ENCODE assay signal across 10 mouse cellular contexts in genomic region chr11:98349308-98349707, GRCm38 (mm10). TPM values are rescaled to one million over a fixed set of nuclear protein-coding genes. Genes with fewer than 3 reads are reported as not detected.
DNase-seq lines count a peak whose midpoint lies in the region; ATAC-seq and TF ChIP-seq lines count a peak whose summit lies in the region.
"Had no signal": no experiment of that assay in that cellular context is flagged by ENCODE, and none has a peak within 500 bp of the region (broad histone marks: within the 10 kb centered on the region; RNA-seq: fewer than 3 reads in every experiment).

No protein-coding gene starts in this region.

- no peaks in the 10 kb centered on the region for H3K9me3 ChIP-seq in forebrain, embryonic 15.5 days
- no peaks in the 10 kb centered on the region for H3K9me3 ChIP-seq in limb, embryonic 13.5 days
- no peaks in the 10 kb centered on the region for H3K9me3 ChIP-seq in stomach, embryonic 14.5 days (ENCODE audit: control insufficient read depth, low read depth, low read length)
- H3K9me3 ChIP-seq: megakaryocyte, embryonic 14.5 days had no signal

- H3K4me2 ChIP-seq in forebrain, embryonic 15.5 days (replicated peaks): peak overlapping the region; percentile 91
- peak overlapping the region; percentile 93 for H3K4me2 ChIP-seq in limb, embryonic 13.5 days (replicated peaks)
- H3K4me2 ChIP-seq in stomach, embryonic 14.5 days (replicated peaks; ENCODE audit: low read depth, low read length): peak overlapping the region; percentile 86

- H3K9ac ChIP-seq in forebrain, embryonic 15.5 days (replicated peaks): peak overlapping the region; percentile 58
- no peak overlapping the region for H3K9ac ChIP-seq in limb, embryonic 13.5 days
- H3K9ac ChIP-seq in stomach, embryonic 14.5 days (replicated peaks; ENCODE audit: low read depth, low read length): no peak overlapping the region

- ATAC-seq in forebrain, embryonic 15.5 days (replicated peaks): no peak
- no peak for ATAC-seq in limb, embryonic 13.5 days (ENCODE audit: low FRiP score, low read depth)
- no peak for ATAC-seq in stomach, embryonic 14.5 days (ENCODE audit: insufficient number of reproducible peaks, insufficient read depth, low FRiP score, low read depth)
- ATAC-seq in granulocyte monocyte progenitor cell, adult 5-6 weeks (replicated peaks; ENCODE audit: poor library complexity, severe bottlenecking): no peak
- ATAC-seq: inflammation-experienced regulatory T-cells, adult 6 months had no signal

- no peak for DNase-seq in lung, adult 2 months
- DNase-seq in lung, adult 18-20 months: no peak
- DNase-seq in right cerebral cortex, postnatal 10 days (ENCODE audit: low spot score in 2 of 2): no peak

- WGBS in lung, adult 2 months: 27% methylated on average over 9 of the region's 9 CpGs
- 8% methylated on average over 9 of the region's 9 CpGs for WGBS in forebrain, embryonic 15.5 days
- 3% methylated on average over 9 of the region's 9 CpGs for WGBS in limb, embryonic 13.5 days
- 6% methylated on average over 9 of the region's 9 CpGs for WGBS in stomach, embryonic 14.5 days

- H3K4me3 ChIP-seq in lung, adult 2 months (replicated peaks; ENCODE audit: extremely low read depth, low read depth, low read length): peak overlapping the region; percentile 2
- peak overlapping the region; percentile 54 for H3K4me3 ChIP-seq in forebrain, embryonic 15.5 days
- peak overlapping the region; percentile 54 for H3K4me3 ChIP-seq in limb, embryonic 13.5 days
- peak overlapping the region; percentile 50; the same call in 1 of the 2 replicates for H3K4me3 ChIP-seq in stomach, embryonic 14.5 days (ENCODE audit: low read depth, low read length)

- H3K27me3 ChIP-seq in forebrain, embryonic 15.5 days: peaks cover 59% of the 10 kb centered on the region
- peaks cover 97% of the 10 kb centered on the region for H3K27me3 ChIP-seq in limb, embryonic 13.5 days
- H3K27me3 ChIP-seq in stomach, embryonic 14.5 days (ENCODE audit: control insufficient read depth, insufficient read depth, low read length): peaks cover 53% of the 10 kb centered on the region

- no peaks in the 10 kb centered on the region for H3K36me3 ChIP-seq in forebrain, embryonic 15.5 days
- H3K36me3 ChIP-seq in limb, embryonic 13.5 days: no peaks in the 10 kb centered on the region
- no peaks in the 10 kb centered on the region for H3K36me3 ChIP-seq in stomach, embryonic 14.5 days (ENCODE audit: control insufficient read depth, insufficient read depth, low read length)

- no peak for TF ChIP-seq POLR2A in lung, adult 2 months (IDR thresholded peaks at IDR 0.05; ENCODE audit: borderline replicate concordance, extremely low read depth, low read depth, low read length)

- 0 out of 2 replicates have a peak, but pooled peaks cover 4% of the 10 kb centered on the region for H3K4me1 ChIP-seq in lung, adult 2 months (ENCODE audit: control insufficient read depth, insufficient read depth, low read length)
- H3K4me1 ChIP-seq in forebrain, embryonic 15.5 days: peaks cover 30% of the 10 kb centered on the region
- H3K4me1 ChIP-seq in limb, embryonic 13.5 days: peaks cover 25% of the 10 kb centered on the region
- peaks cover 8% of the 10 kb centered on the region; the same call in 1 of the 2 replicates for H3K4me1 ChIP-seq in stomach, embryonic 14.5 days (ENCODE audit: control insufficient read depth, insufficient read depth, low read length)

- TF ChIP-seq CTCF in lung, adult 2 months (IDR thresholded peaks at IDR 0.05; ENCODE audit: insufficient read depth, low read length): no peak

- no peak overlapping the region for H3K27ac ChIP-seq in forebrain, embryonic 15.5 days (replicated peaks)
- no peak overlapping the region for H3K27ac ChIP-seq in limb, embryonic 13.5 days
- no peak overlapping the region for H3K27ac ChIP-seq in stomach, embryonic 14.5 days (ENCODE audit: low read length)

RNA-seq across cellular contexts. Expression of gene Ppp1r1b, which starts 1.1 kb away (rescaled TPM):
- 20.0 and 22.1 TPM in 2 replicates for polyA plus RNA-seq in lung, adult 2 months (2012; rRNA removed)
- polyA plus RNA-seq in forebrain, embryonic 15.5 days (2015; fragmentation: Nextera tagmentation; extraction: Ambion mirVana): 49.6 and 60.4 TPM in 2 replicates
- 1.5 and 1.9 TPM in 2 replicates for polyA plus RNA-seq in limb, embryonic 13.5 days (2015; fragmentation: Nextera tagmentation; extraction: Ambion mirVana)
- polyA plus RNA-seq in stomach, embryonic 14.5 days (2014; fragmentation: Nextera tagmentation; extraction: Ambion mirVana): 8.7 and 10.7 TPM in 2 replicates
- total RNA-seq in granulocyte monocyte progenitor cell, adult 5-6 weeks (2014; fragmentation: Nextera tagmentation): not detected in 2 replicates
- not detected in 2 replicates for total RNA-seq in granulocyte monocyte progenitor cell, adult 5-6 weeks (2017)
- polyA plus RNA-seq: activated CD4-positive, CD25-positive, alpha-beta regulatory T cell, adult 4 months; inflammation-experienced regulatory T-cells, adult 6 months had no signal

RNA-seq across cellular contexts. Expression of gene Stard3, which starts 8.9 kb away (rescaled TPM):
- polyA plus RNA-seq in lung, adult 2 months (2012; rRNA removed): 131 and 143 TPM in 2 replicates
- 53.2 and 56.5 TPM in 2 replicates for polyA plus RNA-seq in forebrain, embryonic 15.5 days (2015; fragmentation: Nextera tagmentation; extraction: Ambion mirVana)
- polyA plus RNA-seq in limb, embryonic 13.5 days (2015; fragmentation: Nextera tagmentation; extraction: Ambion mirVana): 41.9 and 43.2 TPM in 2 replicates
- 42.6 and 43.7 TPM in 2 replicates for polyA plus RNA-seq in stomach, embryonic 14.5 days (2014; fragmentation: Nextera tagmentation; extraction: Ambion mirVana)
- total RNA-seq in granulocyte monocyte progenitor cell, adult 5-6 weeks (2014; fragmentation: Nextera tagmentation): 18.4 and 24.9 TPM in 2 replicates
- total RNA-seq in granulocyte monocyte progenitor cell, adult 5-6 weeks (2017): 18.2 and 27.8 TPM in 2 replicates

RNA-seq across cellular contexts. Expression of gene Neurod2, which starts 19.9 kb away (rescaled TPM):
- polyA plus RNA-seq in lung, adult 2 months (2012; rRNA removed): not detected in 2 replicates
- polyA plus RNA-seq in forebrain, embryonic 15.5 days (2015; fragmentation: Nextera tagmentation; extraction: Ambion mirVana): 142 and 148 TPM in 2 replicates
- polyA plus RNA-seq in limb, embryonic 13.5 days (2015; fragmentation: Nextera tagmentation; extraction: Ambion mirVana): not detected in 2 replicates
- not detected in 2 replicates for polyA plus RNA-seq in stomach, embryonic 14.5 days (2014; fragmentation: Nextera tagmentation; extraction: Ambion mirVana)
- not detected in 2 replicates for total RNA-seq in granulocyte monocyte progenitor cell, adult 5-6 weeks (2014; fragmentation: Nextera tagmentation)
- total RNA-seq in granulocyte monocyte progenitor cell, adult 5-6 weeks (2017): not detected in 2 replicates
- polyA plus RNA-seq: activated CD4-positive, CD25-positive, alpha-beta regulatory T cell, adult 4 months; inflammation-experienced regulatory T-cells, adult 6 months had no signal

RNA-seq across cellular contexts. Expression of gene Tcap, which starts 34.3 kb away (rescaled TPM):
- polyA plus RNA-seq in lung, adult 2 months (2012; rRNA removed): 73.7 and 136 TPM in 2 replicates
- 0.18 and 0.20 TPM in 2 replicates for polyA plus RNA-seq in forebrain, embryonic 15.5 days (2015; fragmentation: Nextera tagmentation; extraction: Ambion mirVana)
- polyA plus RNA-seq in limb, embryonic 13.5 days (2015; fragmentation: Nextera tagmentation; extraction: Ambion mirVana): 11.3 and 12.9 TPM in 2 replicates
- 0.27 and 0.36 TPM in 2 replicates for polyA plus RNA-seq in stomach, embryonic 14.5 days (2014; fragmentation: Nextera tagmentation; extraction: Ambion mirVana)
- not detected in 2 replicates for total RNA-seq in granulocyte monocyte progenitor cell, adult 5-6 weeks (2014; fragmentation: Nextera tagmentation)
- total RNA-seq in granulocyte monocyte progenitor cell, adult 5-6 weeks (2017): not detected in 2 replicates
- polyA plus RNA-seq: activated CD4-positive, CD25-positive, alpha-beta regulatory T cell, adult 4 months; inflammation-experienced regulatory T-cells, adult 6 months had no signal

RNA-seq across cellular contexts. Expression of gene Pnmt, which starts 36.9 kb away (rescaled TPM):
- polyA plus RNA-seq in lung, adult 2 months (2012; rRNA removed): 2.0 and 3.5 TPM in 2 replicates
- polyA plus RNA-seq in forebrain, embryonic 15.5 days (2015; fragmentation: Nextera tagmentation; extraction: Ambion mirVana): 0.42 and 0.70 TPM in 2 replicates
- polyA plus RNA-seq in limb, embryonic 13.5 days (2015; fragmentation: Nextera tagmentation; extraction: Ambion mirVana): 1.4 and 1.6 TPM in 2 replicates
- not detected in 2 replicates for polyA plus RNA-seq in stomach, embryonic 14.5 days (2014; fragmentation: Nextera tagmentation; extraction: Ambion mirVana)
- not detected in 2 replicates for total RNA-seq in granulocyte monocyte progenitor cell, adult 5-6 weeks (2014; fragmentation: Nextera tagmentation)
- not detected in 2 replicates for total RNA-seq in granulocyte monocyte progenitor cell, adult 5-6 weeks (2017)
- polyA plus RNA-seq: activated CD4-positive, CD25-positive, alpha-beta regulatory T cell, adult 4 months; inflammation-experienced regulatory T-cells, adult 6 months had no signal

Comparison
In these comparisons a context has a peak if more than half of its experiments do, and no peak if none do; other contexts are left out.
1. H3K4me3 ChIP-seq: peak in every context shown above with its lines; median percentile 54 in forebrain, embryonic 15.5 days; 54 in limb, embryonic 13.5 days; 50 in stomach, embryonic 14.5 days; 2 in lung, adult 2 months.
2. RNA of gene Neurod2, which starts 19.9 kb away (polyA plus RNA-seq): 142 to 148 TPM in forebrain, embryonic 15.5 days; not detected in limb, embryonic 13.5 days, not detected in lung, adult 2 months and not detected in stomach, embryonic 14.5 days; every median in the first group is over 100 times any median in the second.
3. Peak in every context shown above with its lines, with median percentiles within 50 percentile points of each other: H3K4me2 ChIP-seq.